Mouse (Mus musculus) lung, adult 10 weeks (tissue): ENCODE measurements around the gene Gm13275. TPM values are rescaled to one million over a fixed set of nuclear protein-coding genes. Genes with fewer than 3 reads are reported as not detected.

Source experiments
- polyA plus RNA-seq: library from polyadenylated mRNA; stranded (reverse); fragments of 350-450 nt; fragmentation: Illumina TruSeq; extraction: RNeasy Lipid Tissue Mini Kit (QIAGEN cat#74804); gene quantifications from one replicate; pipeline ENCODE4 v1.2.3, GENCODE M21; 2014; ENCODE audit warnings: low read depth, low replicate concordance; ENCODE audit not compliant: insufficient read depth

Gm13275 gene
- not detected for polyA plus RNA-seq

GRCm38 (mm10) chr4:88793936-88794675 is at the start of gene Gm13275:
TSS of gene Gm13275 (plus strand) at chr4:88794487.

GRCm38 (mm10) chr4:88754818-88755340 is 39.4 kb upstream of the Gm13275 start, which contains the start of gene Gm13271:
TSS of gene Gm13271 (plus strand) at chr4:88754868.

GRCm38 (mm10) chr4:88759610-88760268 is 34.5 kb upstream of the Gm13275 start, which contains the start of gene Gm13283:
TSS of gene Gm13283 (plus strand) at chr4:88760119.

GRCm38 (mm10) chr4:88773534-88773933 is 20.8 kb upstream of the Gm13275 start, which contains the start of gene Gm13290:
TSS of gene Gm13290 (plus strand) at chr4:88773834.

GRCm38 (mm10) chr4:88776622-88777021 is 17.7 kb upstream of the Gm13275 start, which contains the start of gene Gm13289:
TSS of gene Gm13289 (plus strand) at chr4:88776922.

GRCm38 (mm10) chr4:88779550-88779949 is 14.7 kb upstream of the Gm13275 start, which contains the start of gene Gm13272:
TSS of gene Gm13272 (plus strand) at chr4:88779850.

GRCm38 (mm10) chr4:88781831-88782230 is 12.5 kb upstream of the Gm13275 start, which contains the start of gene Ifnz:
TSS of gene Ifnz (plus strand) at chr4:88782131.

GRCm38 (mm10) chr4:88785409-88785808 is 8.9 kb upstream of the Gm13275 start, which contains the start of gene Gm13276:
TSS of gene Gm13276 (plus strand) at chr4:88785709.

GRCm38 (mm10) chr4:88788402-88788801 is 5.9 kb upstream of the Gm13275 start, which contains the start of gene Gm13277:
TSS of gene Gm13277 (plus strand) at chr4:88788632.

GRCm38 (mm10) chr4:88791250-88791649 is 3.0 kb upstream of the Gm13275 start, which contains the start of gene Gm13278:
TSS of gene Gm13278 (plus strand) at chr4:88791550.

GRCm38 (mm10) chr4:88797097-88797496 is 2.8 kb downstream of the Gm13275 start, which contains the start of gene Gm13279:
TSS of gene Gm13279 (plus strand) at chr4:88797397.

GRCm38 (mm10) chr4:88799365-88799764 is 5.1 kb downstream of the Gm13275 start, which contains the start of gene Gm13285:
TSS of gene Gm13285 (plus strand) at chr4:88799665.

GRCm38 (mm10) chr4:88802954-88803353 is 8.7 kb downstream of the Gm13275 start, which contains the start of gene Gm13287:
TSS of gene Gm13287 (plus strand) at chr4:88803254.

GRCm38 (mm10) chr4:88805231-88805630 is 10.9 kb downstream of the Gm13275 start, which contains the start of gene Gm13288:
TSS of gene Gm13288 (plus strand) at chr4:88805531.

GRCm38 (mm10) chr4:88815928-88816327 is 21.6 kb downstream of the Gm13275 start, which contains the start of gene Ifna7:
TSS of gene Ifna7 (plus strand) at chr4:88816228.

GRCm38 (mm10) chr4:88819659-88820058 is 25.4 kb downstream of the Gm13275 start, which contains the start of gene Ifna11:
TSS of gene Ifna11 (plus strand) at chr4:88819959.

GRCm38 (mm10) chr4:88827116-88827515 is 32.8 kb downstream of the Gm13275 start, which contains the start of gene Ifna6:
TSS of gene Ifna6 (plus strand) at chr4:88827416.

GRCm38 (mm10) chr4:88835225-88835624 is 40.9 kb downstream of the Gm13275 start, which contains the start of gene Ifna5:
TSS of gene Ifna5 (plus strand) at chr4:88835525.

GRCm38 (mm10) chr4:88841438-88841911 is 47.2 kb downstream of the Gm13275 start, which contains the start of gene Ifna4:
TSS of gene Ifna4 (plus strand) at chr4:88841861.

